Mouse (Mus musculus) embryonic fibroblast, embryonic 13.5 days (primary cell): ENCODE data around the gene Pttg1ip. TPM values are rescaled to one million over a fixed set of nuclear protein-coding genes. Genes with fewer than 3 reads are reported as not detected.

Experiments
- H3K27ac ChIP-seq: 2 replicates; pipeline ENCODE4 v1.5.1; 2012; ENCODE audit warnings: low read length, control low read depth, inconsistent platforms; ENCODE audit not compliant: insufficient read depth
- H3K4me1 ChIP-seq: 2 replicates; pipeline ENCODE4 v1.6.1; 2011; ENCODE audit warnings: low read length; ENCODE audit not compliant: control insufficient read depth, insufficient read depth
- H3K4me3 ChIP-seq: 2 replicates; pipeline ENCODE4 v1.5.1; 2011; ENCODE audit warnings: mild to moderate bottlenecking, control low read depth, low read length; ENCODE audit not compliant: insufficient read depth
- CTCF ChIP-seq: IDR thresholded peaks from 2 replicates; pipeline ENCODE4 v1.5.1; 2011; ENCODE audit warnings: mild to moderate bottlenecking, control low read depth, low read length, moderate library complexity, borderline replicate concordance; ENCODE audit not compliant: insufficient read depth
- POLR2A ChIP-seq: IDR thresholded peaks from 2 replicates; pipeline ENCODE4 v1.6.1; 2011; ENCODE audit warnings: low read depth, mild to moderate bottlenecking, control low read depth, low read length, moderate library complexity
- polyA plus RNA-seq: library from polyadenylated mRNA; stranded (reverse); fragments of >200 nt; gene quantifications from 2 replicates; pipeline ENCODE4 v1.2.4, GENCODE M21; 2011; ENCODE audit warnings: low read depth; ENCODE audit not compliant: missing spikeins, insufficient read length

Pttg1ip gene
- 138 and 151 TPM in 2 replicates for polyA plus RNA-seq

- peak; percentile 94 for TF ChIP-seq POLR2A
- TF ChIP-seq CTCF = no peak
- H3K4me3 ChIP-seq = peak within 1 kb of the TSS; percentile 88
Observed at GRCm38 (mm10) chr10:77581408-77582284, at the start of gene Pttg1ip. Pttg1ip (plus strand) TSS chr10:77581720.

GRCm38 (mm10) chr10:77532020-77532413 is 49.5 kb upstream of the Pttg1ip start:
- Histone ChIP-seq H3K4me1 (peaks cover 3% of the 10 kb centered on the region; the same call in 1 of the 2 replicates), H3K27ac (no peak overlapping the region), H3K4me3 (no peak overlapping the region)
- TF ChIP-seq POLR2A = no peak

More at GRCm38 (mm10) chr10:77581408-77582284, at the start of gene Pttg1ip:
- peaks cover 12% of the 10 kb centered on the region for H3K4me1 ChIP-seq
- H3K27ac ChIP-seq = peak within 1 kb of the TSS; percentile 80

GRCm38 (mm10) chr10:77536727-77537126 is 44.8 kb upstream of the Pttg1ip start:
- Histone ChIP-seq H3K4me1 (peaks cover 3% of the 10 kb centered on the region; the same call in 1 of the 2 replicates), H3K4me3 (no peak overlapping the region), H3K27ac (no peak overlapping the region)
- TF ChIP-seq CTCF (no peak), POLR2A (no peak)

DNA sequence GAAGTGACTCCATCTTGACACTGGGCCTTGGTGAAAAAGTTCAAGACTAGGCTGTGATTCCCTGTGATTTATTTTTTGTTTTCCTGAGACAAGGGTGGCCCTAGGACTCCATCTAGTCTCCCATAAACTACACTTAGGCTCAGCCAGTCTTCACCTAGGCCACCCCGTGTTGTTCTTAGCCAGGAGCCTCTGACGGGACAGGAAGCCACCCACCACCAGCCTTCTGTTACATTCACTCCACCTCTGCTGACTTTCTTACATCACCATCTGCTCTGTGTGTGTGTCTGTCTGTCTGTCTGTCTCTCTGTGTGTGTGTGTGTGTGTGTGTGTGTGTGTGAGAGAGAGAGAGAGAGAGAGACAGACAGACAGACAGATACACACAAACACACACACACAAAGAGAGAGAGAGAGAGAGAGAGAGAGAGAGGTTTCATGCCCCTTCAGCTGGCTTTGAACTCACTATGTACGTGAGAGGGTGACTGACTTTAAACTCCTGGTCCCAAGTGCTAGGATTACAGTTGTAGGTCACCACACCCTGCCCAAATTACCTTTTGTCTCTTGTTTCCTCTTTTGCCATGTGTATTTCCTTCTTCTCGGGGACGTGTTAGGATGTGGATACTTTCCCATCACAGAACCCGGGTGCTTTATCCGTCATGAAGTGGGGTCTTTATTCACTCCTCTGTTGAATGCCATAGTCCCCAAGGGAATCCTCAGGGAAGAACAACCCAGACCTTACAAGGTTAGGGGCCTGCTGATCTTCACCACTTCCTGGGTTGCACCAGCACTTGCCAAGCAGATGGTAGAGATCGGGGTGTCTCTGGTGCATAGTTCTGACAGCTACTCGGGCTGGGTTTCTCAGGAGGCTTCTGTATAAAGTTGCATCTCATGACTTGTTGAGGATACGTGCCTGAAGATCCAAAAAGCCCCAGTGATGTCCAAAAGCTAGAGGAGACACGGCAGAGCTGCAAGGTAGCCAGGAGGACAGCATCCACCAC is 44.0 kb upstream of the Pttg1ip start:
- Histone ChIP-seq H3K4me3 (no peak overlapping the region), H3K27ac (no peak overlapping the region), H3K4me1 (no peaks in the 10 kb centered on the region)
- TF ChIP-seq POLR2A = no peak
- TF ChIP-seq CTCF = no peak

DNA sequence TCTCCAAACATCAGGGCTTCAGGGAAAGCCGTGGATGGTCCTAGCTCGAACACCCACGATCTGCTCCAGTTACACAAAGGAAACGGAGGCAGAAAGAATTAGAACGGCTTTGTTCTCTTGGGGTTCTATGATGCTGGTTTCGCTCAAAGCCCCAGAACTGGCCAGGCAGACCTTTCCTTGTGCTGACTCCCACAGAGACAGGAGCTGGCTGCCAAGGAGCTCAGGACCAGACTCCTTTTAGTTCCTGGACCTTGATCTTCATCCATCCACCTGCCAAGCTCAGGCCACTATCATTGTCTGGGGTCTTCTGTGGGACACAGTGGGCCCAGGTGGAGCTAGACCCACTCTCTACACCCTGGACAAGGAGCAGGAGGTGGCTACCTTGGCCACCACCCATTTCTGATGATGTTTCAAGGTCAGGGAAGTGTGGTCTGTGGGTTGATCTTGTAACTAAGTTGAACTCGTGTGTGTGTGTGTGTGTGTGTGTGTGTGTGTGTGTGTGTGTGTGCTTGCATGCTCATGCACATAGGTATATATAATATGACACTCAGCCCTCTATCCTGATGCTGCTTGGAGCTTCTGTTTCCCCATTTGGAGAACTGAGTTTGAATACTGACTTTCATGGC is 42.1 kb upstream of the Pttg1ip start:
- TF ChIP-seq CTCF (no peak), POLR2A (no peak)
- Histone ChIP-seq H3K4me3 (no peak overlapping the region), H3K27ac (no peak overlapping the region), H3K4me1 (no peaks in the 10 kb centered on the region)

GRCm38 (mm10) chr10:77540576-77541102 is 40.9 kb upstream of the Pttg1ip start:
- H3K4me1 ChIP-seq = no peaks in the 10 kb centered on the region
- no peak for TF ChIP-seq POLR2A
- no peak for TF ChIP-seq CTCF
- H3K4me3 ChIP-seq = no peak overlapping the region
- H3K27ac ChIP-seq = no peak overlapping the region

GRCm38 (mm10) chr10:77541864-77542666 is 39.5 kb upstream of the Pttg1ip start:
- Histone ChIP-seq H3K4me3 (no peak overlapping the region), H3K27ac (no peak overlapping the region), H3K4me1 (no peaks in the 10 kb centered on the region)
- TF ChIP-seq POLR2A (no peak), CTCF (no peak)

DNA sequence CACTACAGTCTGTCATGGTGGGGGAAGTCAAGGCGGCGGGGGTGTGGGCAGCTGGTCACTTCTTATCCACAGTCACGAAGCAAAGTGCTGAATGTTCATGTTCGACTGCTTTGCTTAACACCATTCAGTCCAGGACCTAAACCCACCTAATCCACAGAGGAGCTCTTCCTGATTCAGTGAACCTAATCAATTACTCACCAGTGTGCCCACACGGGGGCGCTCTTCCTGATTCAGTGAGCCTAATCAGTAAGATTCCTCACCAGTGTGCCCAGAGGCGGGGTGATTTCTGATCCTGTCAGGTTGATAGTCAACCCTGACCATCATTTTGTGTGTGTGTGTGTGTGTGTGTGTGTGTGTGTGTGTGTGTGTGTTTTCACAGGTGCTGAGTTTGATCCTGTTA is 38.3 kb upstream of the Pttg1ip start:
- Histone ChIP-seq H3K4me3 (no peak overlapping the region), H3K4me1 (no peaks in the 10 kb centered on the region), H3K27ac (no peak overlapping the region)
- no peak for TF ChIP-seq POLR2A
- no peak for TF ChIP-seq CTCF
